Mouse (Mus musculus) cerebellum, postnatal 10 days (tissue): ENCODE measurements around the gene Slc41a2.
A peak's percentile ranks its signal among the peaks of the same experiment; 100 is the strongest.
"Not testable (repeated sequence)": the region's sequence is repeated elsewhere in the genome, so short reads cannot be mapped to it uniquely, and the experiment has no call there.

ENCODE experiments used
- DNase-seq, 2 experiments: peaks; one replicate each; pipeline ENCODE4 v3.0.0; 2021; ENCODE audit warnings: mixed read lengths in 2 of 2

The Slc41a2 gene

DNA sequence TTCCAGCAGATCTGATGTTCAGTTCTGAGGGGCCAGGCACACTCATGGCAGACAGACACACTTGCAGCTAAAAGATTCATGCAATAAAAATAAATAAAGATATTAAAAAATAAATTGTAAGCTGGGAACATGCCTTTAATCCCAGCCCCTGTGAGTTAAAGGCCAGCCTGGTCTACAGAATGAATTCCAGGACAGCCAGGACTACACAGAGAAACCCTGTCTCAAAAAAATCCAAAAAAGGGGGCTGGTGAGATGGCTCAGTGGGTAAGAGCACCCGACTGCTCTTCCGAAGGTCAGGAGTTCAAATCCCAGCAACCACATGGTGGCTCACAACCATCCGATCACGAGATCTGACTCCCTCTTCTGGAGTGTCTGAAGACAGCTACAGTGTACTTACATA, 14.1 kb upstream of the Slc41a2 start:
- not testable (repeated sequence) for DNase-seq

- DNase-seq: no peak
Measured at GRCm38 (mm10) chr10:83350689-83351088, 13.0 kb upstream of the Slc41a2 start.

- DNase-seq: no peak
Measured at GRCm38 (mm10) chr10:83347494-83347893, 9.8 kb upstream of the Slc41a2 start.

DNA sequence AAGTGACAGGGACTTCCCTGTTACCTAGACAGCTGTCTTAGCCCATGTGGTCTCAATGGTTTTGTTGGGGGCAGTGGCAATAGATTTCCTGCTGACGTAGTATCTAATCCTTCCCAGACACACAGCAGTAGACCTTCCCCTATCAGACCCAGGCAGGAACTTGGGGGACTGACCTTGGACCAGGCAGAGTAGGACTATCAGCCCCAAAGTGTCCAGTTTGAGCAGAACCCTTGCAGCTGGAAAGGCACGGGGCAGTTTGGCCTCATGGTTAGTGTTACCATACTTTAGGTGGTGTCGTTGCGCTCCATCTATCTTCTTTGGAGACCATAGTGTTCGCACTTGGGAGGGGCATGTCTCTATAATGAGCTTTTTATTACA, 8.7 kb upstream of the Slc41a2 start:
- DNase-seq: no peak

DNA sequence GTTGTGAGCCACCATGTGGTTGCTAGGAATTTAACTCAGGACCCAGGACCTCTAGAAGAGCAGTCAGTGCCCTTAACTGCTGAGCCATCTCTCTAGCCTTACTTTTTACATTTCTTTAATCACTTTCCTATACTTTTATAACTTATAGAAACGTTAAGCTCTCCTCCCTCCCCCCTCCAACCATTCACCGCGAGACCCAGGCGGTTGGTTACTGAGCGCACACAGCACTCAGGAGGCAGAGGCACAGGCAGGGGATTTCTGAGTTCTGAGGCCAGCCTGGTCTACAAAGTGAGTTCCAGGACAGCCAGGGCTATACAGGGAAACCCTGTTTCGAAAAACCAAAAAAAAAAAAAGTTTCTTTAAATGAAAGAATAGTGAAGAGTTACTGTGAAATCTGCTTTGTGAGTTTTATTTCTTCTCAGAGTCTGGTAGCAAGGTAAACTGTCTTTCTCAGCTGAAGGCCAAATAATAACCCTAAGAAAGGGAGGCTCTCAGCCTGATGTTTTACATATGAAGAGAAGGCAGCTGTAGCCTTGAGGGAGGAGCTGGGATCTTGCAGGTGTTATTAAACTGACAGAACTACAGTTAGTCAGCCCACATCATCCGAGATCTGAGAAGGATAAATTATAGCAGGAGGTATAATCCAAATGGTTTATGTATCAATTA, 8.1 kb upstream of the Slc41a2 start:
- DNase-seq: no peak

- DNase-seq: no peak
Measured at GRCm38 (mm10) chr10:83343828-83344685, 6.4 kb upstream of the Slc41a2 start.

DNA sequence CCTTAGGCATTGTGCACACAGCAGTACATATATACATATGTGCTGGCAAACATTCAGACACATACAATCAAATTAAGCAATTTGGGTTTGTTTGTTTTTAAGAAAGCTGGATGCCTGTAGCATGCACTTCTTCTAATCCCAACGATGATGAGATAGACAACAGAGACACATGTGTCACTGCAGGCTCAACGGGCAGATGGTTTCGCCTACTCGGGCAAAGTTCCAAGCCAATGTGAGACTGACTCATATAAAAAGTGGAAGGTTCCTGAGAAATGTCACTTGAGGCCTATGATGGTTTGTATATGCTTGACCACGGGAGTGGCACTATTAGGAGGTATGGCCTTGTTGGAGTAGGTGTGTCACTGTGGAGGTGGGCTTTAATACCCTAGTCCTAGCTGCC, 5.5 kb upstream of the Slc41a2 start:
- DNase-seq: peak; percentile 39 to 45

DNA sequence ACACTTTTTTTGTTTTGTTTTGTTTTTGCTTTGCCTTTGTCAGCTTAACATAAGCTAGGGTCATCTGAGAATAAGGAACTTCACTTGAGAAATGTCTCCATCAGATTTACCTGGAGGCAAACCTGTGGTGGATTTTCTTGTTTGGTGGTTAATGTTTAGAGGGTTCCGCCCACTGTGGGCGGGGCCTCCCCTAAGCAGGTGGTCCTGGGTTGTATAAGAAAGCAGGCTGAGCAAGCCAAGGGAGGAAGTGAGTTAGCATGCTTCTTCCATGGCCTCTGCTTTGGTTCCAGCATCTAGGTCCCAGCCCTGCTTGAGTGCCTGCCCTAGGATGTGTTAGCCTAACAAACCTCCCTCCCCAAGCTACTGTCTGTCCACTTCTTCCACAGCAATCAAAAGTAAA, 3.5 kb upstream of the Slc41a2 start:
- DNase-seq: no peak

GRCm38 (mm10) chr10:83337971-83338598, 403 bp upstream of the Slc41a2 start:
- no peak for DNase-seq

DNA sequence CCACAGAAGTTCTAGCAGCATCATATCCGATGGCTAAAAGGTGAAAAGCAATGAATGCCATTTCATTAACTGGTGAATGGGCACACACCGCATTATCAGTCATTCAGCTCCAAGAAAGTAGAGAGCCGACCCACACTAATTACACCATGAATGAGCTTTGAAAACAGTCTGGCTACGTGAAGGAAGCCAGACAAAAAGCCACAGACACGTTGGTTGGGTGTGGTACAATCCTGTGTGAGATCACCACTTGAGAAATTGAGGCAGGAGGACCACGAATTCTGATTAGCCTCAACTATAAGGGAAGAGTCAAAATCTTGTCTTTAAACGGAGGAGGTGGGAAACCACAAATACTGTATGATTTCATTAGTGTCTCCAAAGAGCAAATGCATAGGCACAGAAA, 1.3 kb downstream of the Slc41a2 start:
- DNase-seq: peak in 1 of 2 experiments; percentile 6

- DNase-seq: no peak
Measured at GRCm38 (mm10) chr10:83332581-83332980, 5.1 kb downstream of the Slc41a2 start.

- no peak for DNase-seq
Measured at GRCm38 (mm10) chr10:83331811-83332210, 5.9 kb downstream of the Slc41a2 start.

DNA sequence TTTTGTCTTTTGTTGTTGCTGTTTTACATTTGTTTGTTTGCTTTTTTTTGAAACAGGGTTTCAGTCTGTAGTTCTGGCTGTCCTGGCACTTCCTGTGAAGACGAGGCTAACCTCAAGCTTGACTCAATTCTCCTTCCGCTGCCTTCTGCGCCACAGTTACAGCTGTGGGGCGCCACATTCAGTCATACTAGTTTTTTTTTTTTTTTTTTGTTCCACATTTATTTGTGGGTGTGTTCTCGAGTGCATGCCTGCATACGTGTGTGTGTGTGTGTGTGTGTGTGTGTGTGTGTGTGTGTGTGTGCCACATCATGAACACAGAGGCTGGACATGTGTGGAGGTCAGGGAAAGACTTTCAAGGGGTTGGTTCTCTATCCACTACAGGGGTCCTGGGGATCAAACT, 7.3 kb downstream of the Slc41a2 start:
- DNase-seq: no peak

DNA sequence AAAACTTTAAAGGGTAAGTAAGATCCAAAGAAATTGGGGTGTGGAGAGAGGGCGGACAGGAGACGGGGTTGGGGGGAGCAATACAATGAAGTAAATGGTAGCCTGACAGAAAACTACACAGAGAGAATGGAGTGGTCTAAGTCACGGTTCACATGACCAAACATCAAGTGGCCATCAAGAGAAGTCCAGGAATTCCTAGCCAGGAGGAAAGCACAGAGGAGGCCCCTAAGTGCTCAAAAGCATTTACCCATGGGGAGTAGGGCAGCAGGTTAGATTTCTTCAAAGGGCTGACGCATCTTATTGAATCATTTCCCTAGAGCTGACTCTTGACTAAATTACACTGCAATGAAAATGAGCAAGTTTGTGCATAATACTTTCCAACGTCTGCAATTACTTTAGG, 8.9 kb downstream of the Slc41a2 start:
- no peak for DNase-seq

DNA sequence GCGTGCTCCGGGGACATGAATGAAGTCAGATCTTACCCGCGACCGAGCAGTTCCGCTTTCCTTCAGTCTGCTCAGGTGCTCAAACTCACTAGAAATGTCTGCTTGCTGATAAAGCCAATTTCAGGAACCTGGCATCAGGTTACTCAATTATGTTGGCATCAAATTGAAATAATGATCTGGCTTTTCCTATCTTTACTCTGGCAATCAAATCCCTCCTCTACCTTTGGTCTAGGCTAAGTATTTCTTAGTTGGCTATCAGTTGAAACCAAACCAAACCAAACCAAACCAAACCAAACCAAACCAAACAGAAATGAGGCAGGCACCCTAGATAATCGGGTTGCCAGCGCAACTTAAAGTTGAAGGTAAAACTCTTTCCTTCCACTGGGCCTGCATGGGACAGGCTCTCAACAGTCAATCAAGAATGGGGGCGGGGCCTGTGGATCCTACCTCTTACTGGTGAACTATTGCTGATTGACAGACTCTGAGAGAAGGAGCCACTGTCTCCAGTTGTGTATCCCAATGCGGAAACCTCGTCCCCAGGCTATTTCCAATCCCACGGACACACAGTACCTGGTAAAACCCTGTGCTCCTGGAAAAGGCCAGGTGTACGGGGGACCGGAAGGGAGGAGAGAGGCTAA, 10.9 kb downstream of the Slc41a2 start:
- no peak for DNase-seq

DNA sequence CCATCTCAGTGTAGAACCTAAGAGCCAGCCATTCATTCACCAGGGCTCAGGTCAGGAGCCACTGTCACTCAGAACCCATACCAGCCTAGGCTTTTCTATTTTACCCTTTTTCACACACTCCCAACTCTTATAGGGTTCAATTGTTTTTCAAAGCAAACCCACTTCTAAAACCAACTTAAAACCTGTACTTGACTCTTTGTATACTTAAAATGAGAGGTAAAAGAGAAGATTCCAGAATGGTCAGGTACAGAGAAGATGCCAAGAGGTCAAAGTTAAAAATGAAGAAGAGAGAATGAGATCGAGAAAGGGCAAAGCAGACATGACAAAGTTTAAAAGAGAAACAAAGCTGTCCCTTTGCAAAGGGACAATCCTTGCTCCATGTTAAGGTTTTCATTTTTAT, 11.8 kb downstream of the Slc41a2 start:
- DNase-seq: no peak

DNA sequence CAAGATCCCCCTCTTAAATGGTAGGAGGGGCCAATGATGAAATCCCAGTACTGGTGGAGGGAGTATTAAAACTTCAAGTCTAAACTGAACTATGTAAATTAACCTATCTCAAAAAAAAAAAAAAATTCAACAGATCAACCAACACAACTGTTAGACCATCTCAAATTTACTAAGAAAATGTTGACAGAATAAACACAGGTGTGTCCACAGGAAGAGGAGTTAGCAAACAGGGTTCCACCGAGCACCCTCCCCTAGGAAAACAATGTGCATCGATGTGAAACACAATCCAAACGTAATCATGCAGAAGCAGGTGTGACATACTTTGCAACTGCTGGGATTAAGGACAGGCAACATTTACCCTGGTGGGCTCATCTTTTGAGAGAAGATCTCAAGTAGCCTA, 12.8 kb downstream of the Slc41a2 start:
- no peak for DNase-seq

GRCm38 (mm10) chr10:83322551-83323100, 15.1 kb downstream of the Slc41a2 start:
- DNase-seq: no peak

DNA sequence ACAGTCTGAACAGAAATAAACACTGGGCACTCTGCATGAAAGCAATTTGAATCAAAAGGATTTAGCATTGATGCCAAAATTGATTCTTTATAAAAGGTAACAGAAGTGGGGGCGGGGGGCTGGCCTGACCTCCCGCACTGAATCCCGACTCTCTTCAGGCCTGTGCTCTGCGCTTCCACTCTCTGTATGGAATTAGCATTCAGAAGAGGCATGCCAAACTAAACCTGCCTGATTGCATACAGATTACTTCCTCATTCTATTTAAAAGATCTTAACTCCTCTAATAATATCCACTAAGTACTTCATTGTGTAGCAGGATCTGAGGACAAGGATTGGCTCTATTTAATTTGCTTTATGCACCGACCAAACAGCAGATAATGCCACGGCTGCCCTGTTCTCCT, 16.2 kb downstream of the Slc41a2 start:
- DNase-seq: no peak

DNA sequence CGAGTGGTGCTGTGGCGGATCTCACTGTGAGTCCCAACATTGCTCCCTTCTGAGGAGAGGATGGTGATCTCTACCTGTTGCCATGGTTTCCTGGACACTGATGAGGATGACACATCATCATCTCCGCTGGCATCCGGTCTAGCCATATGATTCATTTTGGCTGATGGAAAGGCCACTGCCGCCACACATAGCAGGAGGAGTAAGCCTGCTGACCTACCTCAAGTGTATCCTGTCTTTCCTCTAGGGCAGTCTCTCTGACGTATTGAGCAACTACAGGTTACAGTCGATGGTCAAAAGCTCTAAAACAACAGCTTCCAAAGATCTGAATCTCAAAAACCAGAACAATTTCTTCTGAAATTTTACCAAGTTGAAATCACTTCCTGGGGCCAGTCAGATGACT, 16.8 kb downstream of the Slc41a2 start:
- DNase-seq: peak; percentile 42 to 49

- DNase-seq: no peak
Measured at GRCm38 (mm10) chr10:83320396-83320795, 17.3 kb downstream of the Slc41a2 start.

- DNase-seq: no peak
Measured at GRCm38 (mm10) chr10:83313033-83313432, 24.6 kb downstream of the Slc41a2 start.

DNA sequence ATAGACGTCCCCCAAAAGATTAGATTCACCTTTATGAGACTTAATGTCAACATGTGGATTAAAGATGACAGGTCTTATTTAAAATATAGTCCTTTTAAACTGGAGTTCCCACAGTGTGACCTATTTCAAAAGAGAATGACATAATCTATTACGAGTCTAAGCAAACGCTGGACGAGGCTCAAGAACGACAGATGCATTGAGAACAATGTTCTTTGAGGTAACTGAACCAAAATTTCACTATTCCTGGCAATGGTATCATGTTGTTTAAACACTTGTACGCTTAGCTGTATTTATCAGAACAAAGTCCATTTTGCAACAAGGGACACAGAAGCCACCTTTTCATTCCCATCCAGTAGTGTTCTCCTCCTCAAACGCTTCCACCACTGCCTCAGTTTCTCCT, 27.3 kb downstream of the Slc41a2 start:
- no peak for DNase-seq
